Mouse (Mus musculus) retina, postnatal 1 day (tissue): ENCODE measurements around the gene Ttc16.

Source experiments
- DNase-seq: peaks from one replicate; pipeline ENCODE4 v3.0.0-alpha.2; 2012

Ttc16 gene

GRCm38 (mm10) chr2:32779131-32779530, 3.7 kb upstream of the Ttc16 start:
- DNase-seq = peak; percentile 79

- no peak for DNase-seq
Observed at GRCm38 (mm10) chr2:32778081-32778480, 2.6 kb upstream of the Ttc16 start.

DNA sequence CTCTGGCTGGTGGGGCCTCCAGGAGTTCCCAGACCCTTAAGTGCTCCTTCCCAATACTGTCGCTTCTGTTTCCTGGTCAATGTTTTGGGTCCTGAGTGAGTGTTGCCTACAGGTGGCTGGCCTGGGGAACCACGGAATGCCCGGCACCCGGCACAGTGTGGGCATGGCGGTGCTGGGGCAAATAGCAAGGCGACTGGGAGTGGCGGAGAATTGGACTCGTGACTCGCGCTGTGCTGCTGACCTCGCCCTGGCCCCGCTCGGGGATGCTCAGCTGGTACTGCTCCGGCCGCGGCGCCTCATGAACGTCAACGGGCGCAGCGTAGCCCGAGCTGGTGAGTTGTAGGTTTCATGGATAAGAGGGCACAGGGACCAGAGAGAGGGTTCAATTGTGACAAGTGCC, 759 bp upstream of the Ttc16 start:
- DNase-seq = no peak

DNA sequence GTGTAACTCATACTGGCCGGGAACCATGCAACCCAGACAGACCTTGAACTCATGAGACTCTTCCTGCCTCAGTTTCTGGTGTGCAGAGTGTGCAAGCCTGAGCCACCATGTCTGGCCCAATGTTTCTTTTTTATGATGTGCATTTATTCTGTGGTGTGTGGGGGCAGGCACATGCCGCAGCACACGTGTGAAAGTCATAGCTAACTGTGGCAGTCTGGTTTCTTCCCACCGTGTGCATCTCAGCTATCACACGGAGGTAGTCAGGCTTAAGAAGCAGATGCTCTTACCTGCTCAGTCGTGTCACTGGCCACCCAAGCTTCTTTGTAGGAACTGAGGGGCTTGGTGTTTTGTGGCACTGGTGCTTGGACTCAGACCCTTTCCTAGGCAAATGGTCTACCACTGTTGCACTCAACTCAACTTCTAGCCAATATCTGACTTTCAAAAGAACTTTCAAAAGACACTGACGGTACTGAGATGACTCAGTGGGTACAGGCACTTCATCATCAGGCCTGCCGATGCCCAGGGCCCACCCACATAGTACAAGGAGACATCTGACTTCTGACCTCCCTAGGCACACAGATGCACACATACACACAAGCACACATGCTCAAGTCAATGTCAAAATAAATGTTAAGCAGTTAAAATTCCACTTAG, 2.7 kb downstream of the Ttc16 start:
- no peak for DNase-seq

DNA sequence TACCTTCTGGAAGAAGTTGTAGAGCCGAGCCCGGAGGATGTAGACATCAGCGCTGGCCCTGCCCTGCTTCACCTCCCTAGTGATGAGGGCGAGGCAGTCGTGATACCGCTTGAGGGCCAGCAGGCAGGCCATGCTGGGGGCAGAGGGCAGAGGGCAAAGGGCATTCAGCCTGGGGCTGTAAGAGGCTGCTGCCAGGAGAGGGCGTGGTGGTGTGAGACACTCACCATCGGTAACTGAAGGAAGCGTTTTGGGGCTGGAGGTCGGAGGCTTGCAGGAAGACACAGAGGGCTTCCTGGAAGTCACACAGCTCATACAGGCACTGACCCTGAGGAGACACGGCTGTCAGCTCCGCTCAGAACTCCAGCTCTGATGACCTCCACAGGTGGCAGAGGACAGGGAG, 3.5 kb downstream of the Ttc16 start:
- no peak for DNase-seq

GRCm38 (mm10) chr2:32769327-32770085, 5.9 kb downstream of the Ttc16 start:
- no peak for DNase-seq

DNA sequence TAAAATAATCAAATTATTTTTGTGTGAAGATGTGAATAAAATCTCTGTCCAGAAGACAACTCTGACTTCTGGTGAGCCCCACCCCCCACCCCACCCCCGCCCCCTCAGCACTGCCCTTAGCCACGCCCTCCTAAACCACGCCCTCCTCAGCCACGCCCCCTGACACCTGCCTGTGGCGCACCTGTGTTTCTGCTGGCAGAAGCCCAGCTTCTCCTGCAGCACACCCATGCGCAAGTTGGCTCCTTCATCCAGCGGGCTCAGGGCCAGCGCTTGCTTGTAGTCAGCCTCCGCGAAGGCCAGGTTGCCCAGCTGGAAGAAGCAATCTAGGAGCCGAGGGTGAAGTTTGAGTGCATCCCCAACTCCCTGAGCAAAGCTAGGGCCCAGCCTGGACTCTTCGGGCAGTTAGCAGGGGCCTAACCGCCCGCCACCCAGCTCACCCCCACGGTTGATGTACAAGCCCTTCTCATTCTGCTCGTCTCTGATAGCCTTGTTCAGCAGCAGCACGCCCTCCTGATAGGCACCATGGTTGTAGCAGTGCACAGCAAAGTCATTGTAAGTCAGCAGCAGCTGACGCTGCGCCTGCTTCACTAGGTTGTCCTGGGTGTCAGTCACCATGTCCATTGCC, 6.7 kb downstream of the Ttc16 start:
- no peak for DNase-seq

- DNase-seq = peak; percentile 27
Observed at GRCm38 (mm10) chr2:32767241-32767640, 8.2 kb downstream of the Ttc16 start.

GRCm38 (mm10) chr2:32763353-32763752, 12.1 kb downstream of the Ttc16 start:
- DNase-seq = no peak

DNA sequence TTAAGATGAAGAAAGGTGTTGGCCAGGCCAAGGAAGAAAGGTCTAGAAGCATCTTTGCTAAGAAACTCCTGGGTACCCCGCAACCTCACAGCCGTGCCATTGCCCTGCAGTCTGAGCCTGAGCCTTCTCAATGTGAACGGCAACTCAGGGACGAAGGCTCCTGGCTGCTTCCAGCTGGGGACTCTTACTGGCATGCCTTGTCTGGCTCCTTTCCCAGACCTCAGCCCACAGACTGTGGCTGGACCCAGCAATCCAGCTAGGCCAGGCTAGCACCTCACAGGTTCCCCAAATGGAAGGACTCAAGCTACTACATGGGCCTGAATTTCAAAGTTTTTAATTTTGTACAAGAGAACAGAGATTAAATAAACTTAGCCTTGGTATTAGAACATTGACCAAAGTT, 13.6 kb downstream of the Ttc16 start:
- DNase-seq = no peak

- DNase-seq = no peak
Observed at GRCm38 (mm10) chr2:32761361-32761760, 14.1 kb downstream of the Ttc16 start.

GRCm38 (mm10) chr2:32759001-32759400, 16.4 kb downstream of the Ttc16 start:
- DNase-seq = peak; percentile 31

DNA sequence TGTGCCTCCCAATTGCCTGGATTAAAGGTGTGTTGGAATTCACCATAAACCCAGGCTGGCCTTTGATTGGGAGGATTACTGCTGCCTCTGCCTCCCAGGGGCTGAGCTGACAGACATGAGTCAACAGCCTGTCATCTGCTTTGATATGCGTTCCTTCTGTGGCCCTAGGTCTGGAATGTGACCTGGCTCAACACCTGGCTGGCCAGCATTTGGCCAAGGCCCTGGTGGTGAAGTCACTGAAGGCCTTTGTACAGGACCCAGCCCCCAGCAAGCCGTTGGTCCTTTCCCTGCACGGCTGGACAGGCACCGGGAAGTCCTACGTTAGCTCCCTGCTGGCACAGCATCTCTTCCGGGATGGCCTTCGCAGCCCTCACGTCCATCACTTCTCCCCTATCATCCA, 16.9 kb downstream of the Ttc16 start:
- no peak for DNase-seq

GRCm38 (mm10) chr2:32757056-32757845, 18.2 kb downstream of the Ttc16 start, which contains the start of gene Tor2a:
Gene Tor2a (plus strand): TSS chr2:32757234.
- peak; percentile 98 for DNase-seq

GRCm38 (mm10) chr2:32756674-32757055, 18.8 kb downstream of the Ttc16 start:
- no peak for DNase-seq

DNA sequence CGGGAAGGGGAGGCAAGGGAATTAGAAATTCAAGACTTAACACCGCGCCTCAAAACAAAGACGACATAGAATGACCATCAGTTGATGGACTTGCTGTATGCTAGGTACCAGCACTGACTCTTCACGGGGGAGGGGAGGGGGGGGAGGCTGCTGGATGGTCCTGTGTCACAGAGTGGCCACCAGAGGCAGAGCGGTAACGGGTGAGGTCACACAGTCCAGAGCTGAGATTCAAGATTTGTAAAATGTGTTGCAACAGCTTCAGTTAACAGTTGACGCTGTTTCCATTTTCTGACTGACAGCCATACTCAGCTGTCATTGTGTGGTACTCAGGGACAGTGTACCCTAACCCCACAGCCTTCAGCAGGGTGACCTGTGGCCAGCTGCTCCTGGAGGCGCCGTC, 23.3 kb downstream of the Ttc16 start:
- peak; percentile 54 for DNase-seq

DNA sequence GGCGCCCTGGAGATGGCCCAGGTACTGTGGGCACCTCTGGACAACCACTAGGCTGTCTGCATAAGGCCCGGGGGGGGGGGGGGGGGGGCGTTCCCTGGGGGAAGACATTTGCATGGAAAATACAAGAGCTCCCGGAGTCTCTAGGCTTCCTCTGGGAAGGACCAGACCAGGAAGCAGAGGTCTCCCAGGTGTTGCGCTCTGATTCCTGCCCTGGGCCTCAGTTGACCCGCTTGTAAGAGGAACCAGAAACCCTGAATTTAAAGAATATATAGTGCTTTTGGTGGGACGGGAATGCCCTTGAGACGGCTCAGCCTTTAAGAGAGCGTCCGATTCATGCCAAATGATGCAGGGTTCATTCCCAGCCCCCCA, 23.8 kb downstream of the Ttc16 start:
- DNase-seq = no peak

- peak; percentile 92 for DNase-seq
Observed at GRCm38 (mm10) chr2:32750887-32751664, 24.4 kb downstream of the Ttc16 start.

DNA sequence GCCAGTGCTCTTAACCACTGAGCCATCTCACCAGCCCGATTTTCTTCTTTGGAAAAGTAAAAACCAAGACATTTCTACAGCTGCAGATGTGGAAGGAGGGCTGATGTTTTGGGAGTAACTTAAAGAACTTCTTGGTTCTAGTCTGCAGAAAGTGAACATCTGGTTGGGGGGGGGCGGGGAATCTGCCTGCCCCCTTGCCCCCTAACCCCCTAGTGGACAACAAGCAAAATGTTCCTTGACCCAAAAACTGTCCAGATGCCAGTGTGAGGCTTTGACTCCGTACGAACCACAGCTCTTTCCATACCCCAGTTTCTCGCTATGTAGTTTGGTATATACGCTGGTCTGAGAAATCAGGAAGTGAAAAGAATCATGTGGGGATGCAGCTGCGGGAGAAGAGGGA, 25.2 kb downstream of the Ttc16 start:
- peak; percentile 33 for DNase-seq

DNA sequence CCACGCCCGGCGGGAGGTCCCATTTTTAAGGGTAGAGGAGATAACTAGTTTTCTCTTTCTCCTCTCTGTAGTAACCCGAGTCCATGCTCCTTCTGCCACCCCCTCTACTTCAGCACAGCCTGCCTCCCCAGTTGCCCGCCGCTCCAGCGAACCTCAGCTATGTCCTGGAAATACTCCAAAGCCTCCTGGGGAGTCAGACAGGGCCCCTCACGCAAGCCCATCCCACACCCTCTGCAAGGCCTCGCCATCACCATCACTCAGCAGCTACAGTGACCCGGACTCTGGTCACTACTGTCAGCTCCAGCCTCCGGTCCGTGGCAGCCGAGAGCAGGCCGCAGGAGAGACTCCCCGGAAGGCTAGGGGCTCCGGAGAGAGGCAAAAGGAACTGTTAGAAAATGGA, 26.4 kb downstream of the Ttc16 start:
- DNase-seq = no peak

GRCm38 (mm10) chr2:32744272-32744982, 31.0 kb downstream of the Ttc16 start:
- no peak for DNase-seq

DNA sequence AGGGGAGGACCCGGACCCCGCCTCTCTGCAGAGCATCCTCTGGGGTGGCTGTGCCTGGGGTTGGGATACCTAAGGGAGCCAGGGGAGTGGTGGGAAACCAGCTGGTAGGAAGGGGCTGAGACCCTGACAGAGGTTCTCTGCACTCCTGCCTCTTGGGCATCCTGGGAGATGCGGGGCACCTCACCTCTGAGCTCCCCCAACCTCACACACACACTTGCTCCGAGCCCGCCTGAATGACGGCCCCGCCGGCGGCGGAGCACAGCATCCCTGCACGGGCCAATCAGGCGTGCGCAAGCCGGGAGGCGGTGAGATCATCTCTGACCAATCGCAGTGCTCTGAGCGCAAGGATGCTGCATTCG, 33.3 kb downstream of the Ttc16 start:
- peak; percentile 92 for DNase-seq
